Mouse (Mus musculus): Measurements from ENCODE around the gene Ccl6. TPM values are rescaled to one million over a fixed set of nuclear protein-coding genes. Genes with fewer than 3 reads are reported as not detected.

The Ccl6 gene
- polyA plus RNA-seq (2012; rRNA removed) = 0.70 and 1.2 TPM in 2 replicates

DNA sequence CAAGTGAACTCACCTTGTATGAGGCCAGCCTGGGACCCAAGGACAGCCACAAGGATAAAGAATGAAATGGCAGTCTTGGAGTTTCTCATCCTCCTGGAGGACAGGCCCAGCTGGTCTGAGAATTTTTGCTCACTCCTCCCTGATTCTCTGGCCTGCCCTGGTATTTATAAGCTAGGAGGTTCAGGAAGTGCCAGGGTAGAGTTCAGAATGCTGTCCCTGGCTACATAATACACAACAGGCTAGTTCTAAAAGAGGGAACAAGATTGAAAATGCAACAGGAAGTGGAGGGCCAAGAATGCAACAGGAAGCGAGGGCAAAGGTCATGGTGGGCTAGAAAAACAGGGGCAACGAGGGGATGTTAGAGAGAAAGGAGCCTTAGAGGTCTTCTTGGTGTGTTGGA lies at the start of gene Ccl6:
Gene Ccl6 (minus strand): TSS at position 235 of the 400 bp plus-strand sequence.

GRCm38 (mm10) chr11:83578186-83578760 lies 14.6 kb downstream of the Ccl6 start, which contains the start of gene Ccl9:
TSS of gene Ccl9 (minus strand) at chr11:83578636.

Other genes starting within 250 kb of the Ccl6 start
- 84.3 and 91.7 TPM in 2 replicates for gene Rasl10b, start 183.9 kb downstream of the Ccl6 start, polyA plus RNA-seq (2012; rRNA removed)
- 0.25 and 0.28 TPM in 2 replicates for gene Gas2l2, start 163.6 kb downstream of the Ccl6 start, polyA plus RNA-seq (2012; rRNA removed)
- gene 1700020L24Rik, start 155.4 kb downstream of the Ccl6 start, polyA plus RNA-seq (2012; rRNA removed) = 0.45 and 0.64 TPM in 2 replicates
- 3.1 and 3.4 TPM in 2 replicates for gene Mmp28, start 130.0 kb downstream of the Ccl6 start, polyA plus RNA-seq (2012; rRNA removed)
- gene Taf15, start 120.0 kb downstream of the Ccl6 start, polyA plus RNA-seq (2012; rRNA removed) = 68.5 and 74.6 TPM in 2 replicates
- gene Heatr9, start 70.9 kb downstream of the Ccl6 start, polyA plus RNA-seq (2012; rRNA removed) = not detected in 2 replicates
- not detected in 2 replicates for gene Ccl5, start 62.6 kb downstream of the Ccl6 start, polyA plus RNA-seq (2012; rRNA removed)
- 1.7 and 1.8 TPM in 2 replicates for gene Ccl9, start 14.5 kb downstream of the Ccl6 start, polyA plus RNA-seq (2012; rRNA removed)
- not detected in 2 replicates for gene Rpl9-ps1, start 52.5 kb upstream of the Ccl6 start, polyA plus RNA-seq (2012; rRNA removed)
- gene Ccl3, start 56.3 kb upstream of the Ccl6 start, polyA plus RNA-seq (2012; rRNA removed) = 1.5 and 1.7 TPM in 2 replicates
- gene Ccl4, start 69.5 kb upstream of the Ccl6 start, polyA plus RNA-seq (2012; rRNA removed) = 0.28 and 0.32 TPM in 2 replicates
- gene Wfdc17, start 110.9 kb upstream of the Ccl6 start, polyA plus RNA-seq (2012; rRNA removed) = not detected in 2 replicates
- gene Wfdc18, start 115.9 kb upstream of the Ccl6 start, polyA plus RNA-seq (2012; rRNA removed) = 0.19 and 0.35 TPM in 2 replicates
- 0.19 TPM in 1 of 2 replicates, not detected in the other for gene Wfdc21, start 153.9 kb upstream of the Ccl6 start, polyA plus RNA-seq (2012; rRNA removed)
- 29.9 and 33.7 TPM in 2 replicates for gene Heatr6, start 160.6 kb upstream of the Ccl6 start, polyA plus RNA-seq (2012; rRNA removed)